Mouse (Mus musculus) midbrain, embryonic 16.5 days (tissue): Measurements from ENCODE around the gene Dnajc5. TPM values are rescaled to one million over a fixed set of nuclear protein-coding genes. Genes with fewer than 3 reads are reported as not detected.

Experiments used
- ATAC-seq: fragments of 200-750 bp; cut with Nextera tagmentation; 2 replicates; pipeline ENCODE4 v1.8.0; 2017; ENCODE audit warnings: moderate TSS enrichment
- H3K27ac ChIP-seq: fragments of 300-500 bp; sonication (generic); 2 replicates; pipeline ENCODE4 v1.5.1; 2014; ENCODE audit warnings: mild to moderate bottlenecking, low read length, mixed read lengths
- H3K27me3 ChIP-seq: fragments of 300-500 bp; sonication (generic); 2 replicates; pipeline ENCODE4 v1.6.1; 2014; ENCODE audit warnings: low read depth, low read length, mixed read lengths; ENCODE audit not compliant: control insufficient read depth, insufficient read depth
- H3K36me3 ChIP-seq: fragments of 300-500 bp; sonication (generic); 2 replicates; pipeline ENCODE4 v1.6.1; 2014; ENCODE audit warnings: mild to moderate bottlenecking, low read length, moderate library complexity, mixed read lengths; ENCODE audit not compliant: control insufficient read depth, insufficient read depth
- H3K4me1 ChIP-seq: fragments of 300-500 bp; sonication (generic); 2 replicates; pipeline ENCODE4 v1.6.1; 2014; ENCODE audit warnings: mild to moderate bottlenecking, low read length, mixed read lengths; ENCODE audit not compliant: control insufficient read depth, insufficient read depth
- H3K4me2 ChIP-seq: fragments of 300-500 bp; sonication (generic); 2 replicates; pipeline ENCODE4 v1.6.1; 2014; ENCODE audit warnings: mild to moderate bottlenecking, low read length, mixed read lengths
- H3K4me3 ChIP-seq: fragments of 300-500 bp; sonication (generic); 2 replicates; pipeline ENCODE4 v1.5.1; 2014; ENCODE audit warnings: low read depth, mild to moderate bottlenecking, low read length, moderate library complexity, mixed read lengths
- H3K9ac ChIP-seq: fragments of 300-500 bp; sonication (generic); 2 replicates; pipeline ENCODE4 v1.6.1; 2014; ENCODE audit warnings: low read depth, low read length, mixed read lengths
- H3K9me3 ChIP-seq: fragments of 300-500 bp; sonication (generic); replicated peaks from 2 replicates; pipeline ENCODE4 v1.6.1; 2014; ENCODE audit warnings: mild to moderate bottlenecking, low read length, mixed read lengths; ENCODE audit not compliant: control insufficient read depth, poor library complexity, severe bottlenecking
- WGBS: fragments of 180-500 bp; shearing (Covaris S2); extraction: QIAGEN DNeasy Blood & Tissue Kit; methylation state at CpG from one replicate; pipeline ENCODE4 v1.1.7; 2014; 5-methylcytosine and 5-hydroxymethylcytosine counted together
- polyA plus RNA-seq: library from polyadenylated mRNA; unstranded; fragments of >200 nt; fragmentation: Nextera tagmentation; extraction: Ambion mirVana; gene quantifications from 2 replicates; pipeline ENCODE4 v1.2.1, GENCODE M21; 2015

The Dnajc5 gene
- polyA plus RNA-seq, 1 experiment from 2014 or later, result 302 TPM

GRCm38 (mm10) chr2:181589011-181589731, 68.9 kb downstream of the Dnajc5 start:
- H3K36me3 ChIP-seq, result peaks cover 44% of the 10 kb centered on the region

GRCm38 (mm10) chr2:181589732-181590105, 69.4 kb downstream of the Dnajc5 start:
- no peaks in the 10 kb centered on the region for H3K9me3 ChIP-seq
- no peak overlapping the region for H3K4me2 ChIP-seq
- peaks cover 19% of the 10 kb centered on the region for H3K4me1 ChIP-seq
- no peaks in the 10 kb centered on the region for H3K27me3 ChIP-seq
- H3K27ac ChIP-seq, result no peak overlapping the region
- WGBS, result 95% methylated on average over 9 of the region's 9 CpGs
- H3K36me3 ChIP-seq, result peaks cover 39% of the 10 kb centered on the region
- no peak overlapping the region for H3K4me3 ChIP-seq
- ATAC-seq, result no peak
- no peak overlapping the region for H3K9ac ChIP-seq

More at GRCm38 (mm10) chr2:181589011-181589731, 68.9 kb downstream of the Dnajc5 start:
- no peak overlapping the region for H3K4me2 ChIP-seq
- H3K9me3 ChIP-seq, result no peaks in the 10 kb centered on the region
- no peak overlapping the region for H3K27ac ChIP-seq
- WGBS, result 91% methylated on average over 10 of the region's 10 CpGs
- ATAC-seq, result no peak
- H3K4me3 ChIP-seq, result no peak overlapping the region
- no peaks in the 10 kb centered on the region for H3K27me3 ChIP-seq
- peaks cover 19% of the 10 kb centered on the region for H3K4me1 ChIP-seq
- H3K9ac ChIP-seq, result no peak overlapping the region

- no peaks in the 10 kb centered on the region for H3K27me3 ChIP-seq
- no peak for ATAC-seq
- H3K4me3 ChIP-seq, result no peak overlapping the region
- peaks cover 37% of the 10 kb centered on the region for H3K36me3 ChIP-seq
- no peak overlapping the region for H3K27ac ChIP-seq
- H3K9me3 ChIP-seq, result no peaks in the 10 kb centered on the region
- no peak overlapping the region for H3K4me2 ChIP-seq
- peaks cover 19% of the 10 kb centered on the region for H3K4me1 ChIP-seq
- H3K9ac ChIP-seq, result no peak overlapping the region
- 98% methylated on average over 5 of the region's 5 CpGs for WGBS
Observed at GRCm38 (mm10) chr2:181590471-181590870, 70.2 kb downstream of the Dnajc5 start.

- Histone ChIP-seq H3K4me1 (peaks cover 19% of the 10 kb centered on the region), H3K36me3 (peaks cover 28% of the 10 kb centered on the region), H3K4me3 (peak within 1 kb of the TSS; percentile 97), H3K9me3 (no peaks in the 10 kb centered on the region), H3K4me2 (peak within 1 kb of the TSS; percentile 81), H3K27me3 (no peaks in the 10 kb centered on the region), H3K9ac (peak within 1 kb of the TSS; percentile 98), H3K27ac (peak within 1 kb of the TSS; percentile 95)
- WGBS, result 11% methylated on average over 5 of the region's 5 CpGs
- ATAC-seq, result 0 out of 2 replicates have a peak, but pooled peaks have one; percentile 17
Observed at GRCm38 (mm10) chr2:181591528-181592085, 71.3 kb downstream of the Dnajc5 start, which contains the start of gene Prpf6. TSS of gene Prpf6 (plus strand) at chr2:181591868.

- peak within 1 kb of the TSS; percentile 95 for H3K27ac ChIP-seq
- no peaks in the 10 kb centered on the region for H3K9me3 ChIP-seq
- H3K4me2 ChIP-seq, result peak within 1 kb of the TSS; percentile 81
- peaks cover 25% of the 10 kb centered on the region for H3K36me3 ChIP-seq
- WGBS, result under 1% methylated on average over 54 of the region's 97 CpGs
- no peaks in the 10 kb centered on the region for H3K27me3 ChIP-seq
- H3K4me1 ChIP-seq, result peaks cover 25% of the 10 kb centered on the region
- peak within 1 kb of the TSS; percentile 98 for H3K9ac ChIP-seq
- peak; percentile 84 for ATAC-seq
- peak within 1 kb of the TSS; percentile 97 for H3K4me3 ChIP-seq
Observed at GRCm38 (mm10) chr2:181592231-181593041, 72.2 kb downstream of the Dnajc5 start, which contains the start of gene Zfp512b. TSS of gene Zfp512b (minus strand) at chr2:181592803.

- peaks cover 19% of the 10 kb centered on the region for H3K36me3 ChIP-seq
- ATAC-seq, result peak; percentile 17; the same call in 1 of the 2 replicates
- 2% methylated on average over 6 of the region's 6 CpGs for WGBS
- H3K27me3 ChIP-seq, result no peaks in the 10 kb centered on the region
- H3K4me2 ChIP-seq, result peak overlapping the region; percentile 81
- peaks cover 31% of the 10 kb centered on the region for H3K4me1 ChIP-seq
- H3K9ac ChIP-seq, result peak overlapping the region; percentile 98
- no peaks in the 10 kb centered on the region for H3K9me3 ChIP-seq
- peak overlapping the region; percentile 97 for H3K4me3 ChIP-seq
- H3K27ac ChIP-seq, result peak overlapping the region; percentile 95
Observed at GRCm38 (mm10) chr2:181593042-181593421, 72.7 kb downstream of the Dnajc5 start.

- no peak overlapping the region for H3K9ac ChIP-seq
- H3K4me2 ChIP-seq, result no peak overlapping the region
- H3K4me1 ChIP-seq, result peaks cover 33% of the 10 kb centered on the region
- peaks cover 12% of the 10 kb centered on the region for H3K36me3 ChIP-seq
- no peak for ATAC-seq
- H3K27me3 ChIP-seq, result no peaks in the 10 kb centered on the region
- H3K9me3 ChIP-seq, result no peaks in the 10 kb centered on the region
- H3K27ac ChIP-seq, result no peak overlapping the region
- no peak overlapping the region for H3K4me3 ChIP-seq
Observed at GRCm38 (mm10) chr2:181593937-181594336, 73.7 kb downstream of the Dnajc5 start.

- 76% methylated on average over 4 of the region's 4 CpGs for WGBS
- Histone ChIP-seq H3K27me3 (no peaks in the 10 kb centered on the region), H3K4me3 (no peak overlapping the region), H3K4me2 (no peak overlapping the region), H3K36me3 (peaks cover 5% of the 10 kb centered on the region), H3K9me3 (no peaks in the 10 kb centered on the region), H3K4me1 (peaks cover 39% of the 10 kb centered on the region), H3K9ac (no peak overlapping the region), H3K27ac (no peak overlapping the region)
- ATAC-seq, result no peak
Observed at GRCm38 (mm10) chr2:181594946-181595696, 74.8 kb downstream of the Dnajc5 start.
